Mouse (Mus musculus) frontal cortex, adult (tissue): ENCODE measurements around the gene Gm28635.
"Not testable (repeated sequence)": the region's sequence is repeated elsewhere in the genome, so short reads cannot be mapped to it uniquely, and the experiment has no call there.

ENCODE experiments used
- ATAC-seq: cut with Nextera tagmentation; 2 replicates; pipeline ENCODE4 v1.9.2; 2017; ENCODE audit warnings: mild to moderate bottlenecking, moderate library complexity, mixed read lengths; ENCODE audit not compliant: low TSS enrichment

Gene Gm28635

DNA sequence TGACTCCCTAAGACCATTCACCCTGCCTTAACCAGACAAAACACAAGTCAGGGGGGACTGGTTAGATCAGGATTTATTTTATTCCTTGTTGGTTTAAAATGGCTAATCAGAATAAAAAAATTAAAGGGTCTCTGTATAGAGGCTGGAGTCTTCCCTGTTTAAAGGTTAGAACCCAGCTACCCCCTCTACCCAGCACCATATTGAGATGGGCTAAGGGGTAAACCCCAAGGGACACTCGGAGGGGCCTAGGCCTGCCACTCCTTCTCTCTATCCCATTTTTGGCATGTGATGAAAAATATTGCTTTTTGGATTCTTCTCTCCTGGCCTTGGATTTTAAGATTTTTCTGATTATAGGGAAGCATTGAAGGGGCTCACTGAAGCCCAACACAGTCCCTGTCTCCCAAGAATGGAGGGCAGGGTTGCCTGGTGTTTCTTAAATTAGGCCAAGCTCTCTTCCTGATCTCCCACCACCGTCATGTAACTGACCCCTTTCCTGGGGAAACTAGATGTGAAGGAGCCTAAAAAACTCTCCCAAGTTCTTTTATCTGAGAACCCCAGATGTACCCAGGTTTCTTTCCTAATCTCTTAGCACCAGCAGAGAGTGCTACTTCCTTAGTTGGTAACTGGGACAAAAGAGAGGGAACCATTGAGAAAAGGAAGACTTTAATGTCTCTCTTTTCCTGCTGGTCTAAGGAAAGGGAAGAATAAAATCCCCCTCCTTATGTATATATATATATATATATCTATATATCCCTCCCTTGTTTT is 10.4 kb upstream of the Gm28635 start:
- ATAC-seq: no peak

DNA sequence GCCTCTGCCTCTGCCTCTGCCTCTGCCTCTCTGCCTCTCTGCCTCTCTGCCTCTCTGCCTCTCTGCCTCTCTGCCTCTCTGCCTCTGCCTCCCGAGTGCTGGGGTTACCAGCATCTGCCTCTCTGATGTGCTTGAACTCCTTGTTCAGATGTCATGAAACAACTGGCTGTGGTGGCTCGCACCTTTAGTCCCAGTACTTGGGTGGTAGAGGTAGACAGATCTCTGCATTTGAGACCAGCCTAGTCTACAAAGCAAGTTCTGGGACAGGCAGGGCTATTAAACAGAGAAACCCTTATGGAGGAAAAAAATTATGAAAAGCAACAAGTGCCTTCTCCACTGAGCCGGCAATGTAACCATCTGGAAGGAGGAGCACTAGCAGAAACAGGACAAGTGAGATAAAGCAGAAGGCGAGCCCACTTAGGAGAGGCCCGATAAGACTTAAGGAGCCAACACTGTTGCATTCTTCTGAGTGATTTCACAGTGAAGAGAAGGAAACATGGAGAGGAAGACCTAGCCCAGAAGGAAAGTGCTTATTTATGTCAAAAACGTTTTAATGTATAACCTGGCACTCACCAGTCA is 4.9 kb upstream of the Gm28635 start:
- no peak for ATAC-seq

DNA sequence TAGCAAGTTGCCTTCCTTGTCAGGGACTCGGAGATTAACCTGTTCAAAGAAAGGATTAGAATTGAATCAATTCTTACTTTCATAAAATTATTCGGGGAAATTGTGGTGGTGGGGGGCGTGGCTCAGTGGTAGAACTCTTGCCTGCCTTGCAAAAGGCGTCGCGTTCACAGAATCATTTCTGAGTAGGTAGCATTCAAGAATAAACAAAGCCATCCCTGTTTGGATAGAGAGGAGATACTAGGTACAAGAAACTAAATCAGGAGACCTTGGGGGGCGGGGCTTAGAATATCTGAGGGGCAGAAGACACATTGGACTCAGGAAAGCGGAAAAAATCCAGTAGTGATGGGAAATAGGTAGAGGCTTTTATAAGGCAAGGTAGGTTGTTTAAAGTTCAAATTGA is 1.2 kb upstream of the Gm28635 start, which contains the start of gene Tmx2:
Gene Tmx2 (minus strand): TSS at position 125 of the 400 bp plus-strand sequence.
- no peak for ATAC-seq

- ATAC-seq: peak; percentile 54
Observed at GRCm38 (mm10) chr2:84677270-84677967, 422 bp downstream of the Gm28635 start.

DNA sequence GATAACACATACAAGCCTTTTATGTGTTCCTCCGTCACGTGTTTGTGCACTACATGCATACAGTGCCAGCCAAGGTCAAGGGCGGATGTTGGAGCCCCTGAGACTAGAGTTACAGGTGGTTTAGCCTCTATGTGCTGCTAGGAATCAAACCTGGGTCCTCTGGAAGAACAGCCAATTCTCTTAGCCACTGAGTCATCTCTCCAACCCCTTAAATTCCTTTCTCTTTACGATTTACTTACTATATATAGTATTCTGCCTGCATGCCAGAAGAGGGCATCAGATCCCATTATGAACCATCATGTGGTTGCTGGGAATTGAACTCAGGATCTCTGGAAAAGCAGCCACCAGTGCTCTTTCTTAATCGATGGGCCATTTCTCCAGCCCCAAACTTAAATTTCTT is 6.3 kb downstream of the Gm28635 start:
- not testable (repeated sequence) for ATAC-seq

- ATAC-seq: peak; percentile 91
Observed at GRCm38 (mm10) chr2:84670569-84670933, 7.3 kb downstream of the Gm28635 start, which contains the start of gene Selenoh. TSS of gene Selenoh (minus strand) at chr2:84670770.

- ATAC-seq: peak; percentile 58
Observed at GRCm38 (mm10) chr2:84669828-84670568, 7.8 kb downstream of the Gm28635 start.

DNA sequence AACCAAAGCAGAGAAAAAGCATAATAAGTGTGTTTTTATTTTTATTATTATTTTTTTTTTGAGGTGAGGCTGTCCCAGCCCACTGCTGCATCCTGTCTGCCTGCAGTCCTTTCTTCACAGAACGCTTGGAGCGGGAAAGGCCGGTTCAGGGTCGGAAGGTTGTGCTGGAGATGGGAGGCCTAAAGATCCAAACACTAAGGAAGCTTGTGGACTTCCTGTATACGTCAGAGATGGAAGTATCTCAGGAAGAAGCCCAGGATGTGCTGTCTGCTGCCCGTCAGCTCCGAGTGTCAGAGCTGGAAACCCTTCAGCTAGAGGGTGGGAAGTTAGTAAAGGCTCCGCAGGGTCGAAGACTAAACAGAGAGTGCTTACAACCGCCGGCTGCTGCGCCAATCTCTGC is 11.8 kb downstream of the Gm28635 start:
- ATAC-seq: no peak

- no peak for ATAC-seq
Observed at GRCm38 (mm10) chr2:84662866-84663265, 15.0 kb downstream of the Gm28635 start.

- ATAC-seq: peak; percentile 95
Observed at GRCm38 (mm10) chr2:84660253-84660652, 17.6 kb downstream of the Gm28635 start.

DNA sequence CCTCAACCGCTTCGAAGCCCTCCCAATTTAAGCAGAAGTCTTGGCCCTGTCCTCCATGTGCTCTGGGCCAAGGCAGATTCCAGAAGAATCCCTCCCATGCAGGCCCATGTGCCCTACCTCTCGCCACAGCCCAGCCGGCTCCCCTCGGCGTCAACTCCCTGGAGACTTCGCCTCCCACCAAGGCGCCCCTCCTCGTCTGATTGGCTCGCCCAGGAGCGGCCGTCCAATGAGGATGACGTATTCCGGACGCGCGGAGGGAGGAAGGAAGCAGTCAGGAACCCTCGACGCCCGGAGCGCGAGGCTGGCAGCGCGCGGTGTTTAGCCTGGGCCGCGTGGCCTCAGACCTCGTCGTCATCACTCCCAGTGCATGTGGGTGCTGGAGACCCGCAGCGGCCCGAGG is 19.0 kb downstream of the Gm28635 start, which contains the start of gene Btbd18:
Gene Btbd18 (plus strand): TSS at position 274 of the 400 bp plus-strand sequence.
- no peak for ATAC-seq

DNA sequence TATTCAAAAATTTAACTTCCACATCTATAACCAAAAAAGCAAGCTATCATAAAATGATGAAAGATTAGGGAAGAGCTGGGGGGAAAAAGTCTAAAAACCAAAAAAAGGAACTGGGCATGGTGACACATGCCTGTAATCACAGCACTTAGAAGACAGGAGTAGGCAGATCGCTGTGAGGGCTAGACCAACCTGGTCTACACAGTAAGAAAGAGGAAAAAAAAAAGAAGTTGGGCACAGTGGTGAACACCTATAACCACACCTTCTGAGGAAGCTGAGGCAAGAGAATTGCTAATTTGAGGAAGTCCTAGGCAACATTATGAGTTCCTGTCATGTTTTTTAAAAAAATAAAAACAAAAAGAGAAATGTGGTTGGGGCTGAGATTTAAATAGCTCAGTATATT is 22.0 kb downstream of the Gm28635 start:
- ATAC-seq: no peak

GRCm38 (mm10) chr2:84653354-84653753 is 24.5 kb downstream of the Gm28635 start:
- ATAC-seq: no peak

DNA sequence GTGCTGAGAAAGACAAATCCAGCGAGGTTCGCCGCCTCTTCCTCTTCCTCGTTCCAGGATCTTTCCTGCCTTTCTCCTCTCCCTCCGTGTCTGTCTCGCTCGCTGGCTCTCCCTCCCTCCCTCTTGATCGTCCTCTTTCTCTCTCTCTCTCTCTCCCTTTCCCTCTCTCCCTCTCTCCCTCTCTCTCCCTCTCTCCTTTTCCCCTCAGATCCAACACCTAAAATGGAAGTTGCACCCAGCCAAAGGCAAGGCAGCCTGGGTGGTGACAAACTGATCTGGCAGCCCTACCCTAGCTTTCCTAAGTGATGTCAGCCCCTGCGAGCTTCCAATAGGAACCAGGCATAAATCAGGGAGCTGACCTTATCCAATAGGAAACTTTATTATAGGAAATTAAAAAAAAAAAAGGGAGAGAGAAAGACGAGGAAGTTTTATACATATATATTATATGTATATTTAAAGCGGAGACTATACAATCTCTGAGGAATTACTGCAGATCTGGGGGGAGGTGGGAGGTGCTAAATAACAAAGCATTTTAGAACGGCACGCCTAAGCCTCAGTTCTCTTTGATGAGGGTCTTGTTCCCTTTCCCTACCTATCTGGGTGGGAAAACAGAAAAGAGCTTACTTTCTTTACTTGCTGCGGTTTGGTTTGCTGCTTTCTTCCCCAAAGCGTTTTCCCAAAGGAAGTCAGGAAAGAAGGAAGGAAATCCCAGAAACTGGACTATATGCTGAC is 27.2 kb downstream of the Gm28635 start, which contains the start of gene Ctnnd1:
Gene Ctnnd1 (minus strand): TSS at position 302 of the 732 bp plus-strand sequence.
- peak; percentile 99 for ATAC-seq

GRCm38 (mm10) chr2:84649674-84650073 is 28.2 kb downstream of the Gm28635 start:
- no peak for ATAC-seq

DNA sequence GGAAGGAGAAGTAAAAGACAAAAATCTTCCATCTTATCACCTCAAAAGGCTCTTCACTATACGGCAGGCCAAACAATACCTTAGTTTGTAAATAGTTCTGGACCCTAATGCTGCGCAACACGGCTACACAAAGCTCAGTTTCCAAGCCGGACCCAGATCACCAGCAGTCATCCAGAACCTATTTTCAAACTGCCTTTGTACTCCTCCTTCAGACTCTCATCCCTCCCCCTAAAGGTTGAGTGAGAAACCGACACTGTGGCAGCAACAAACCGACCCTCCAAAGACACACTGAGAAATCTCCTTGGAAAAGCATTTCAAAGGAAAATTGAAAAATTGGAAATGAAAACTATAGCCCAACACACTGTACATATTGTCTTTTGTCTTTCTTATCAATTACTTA is 29.5 kb downstream of the Gm28635 start:
- ATAC-seq: peak; percentile 38; the same call in 1 of the 2 replicates

DNA sequence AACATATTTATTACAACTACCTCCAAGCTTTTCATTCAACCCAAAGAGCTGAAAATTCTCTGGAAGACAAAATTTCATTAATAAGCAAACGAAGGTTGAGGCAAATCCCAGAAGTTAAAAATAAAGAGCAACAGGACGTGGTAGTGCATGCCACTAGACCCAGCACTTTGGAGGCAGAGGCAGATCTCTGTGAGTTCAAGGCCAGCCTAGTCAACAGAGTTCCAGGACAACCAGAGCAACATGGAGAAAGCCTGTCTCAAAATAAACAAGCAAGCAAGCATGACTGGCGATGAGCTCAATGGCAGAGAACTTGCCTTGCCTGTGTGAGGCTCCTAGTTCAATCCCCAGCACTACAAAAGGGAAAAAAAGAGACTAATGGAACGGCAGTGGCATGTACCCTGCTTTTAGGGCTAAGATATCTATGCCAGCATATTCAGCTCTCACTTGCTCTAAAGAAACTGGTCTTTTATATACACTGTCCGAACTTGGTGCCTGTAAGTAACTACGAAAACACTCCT is 30.7 kb downstream of the Gm28635 start:
- ATAC-seq: no peak

- no peak for ATAC-seq
Observed at GRCm38 (mm10) chr2:84646138-84646537, 31.7 kb downstream of the Gm28635 start.

DNA sequence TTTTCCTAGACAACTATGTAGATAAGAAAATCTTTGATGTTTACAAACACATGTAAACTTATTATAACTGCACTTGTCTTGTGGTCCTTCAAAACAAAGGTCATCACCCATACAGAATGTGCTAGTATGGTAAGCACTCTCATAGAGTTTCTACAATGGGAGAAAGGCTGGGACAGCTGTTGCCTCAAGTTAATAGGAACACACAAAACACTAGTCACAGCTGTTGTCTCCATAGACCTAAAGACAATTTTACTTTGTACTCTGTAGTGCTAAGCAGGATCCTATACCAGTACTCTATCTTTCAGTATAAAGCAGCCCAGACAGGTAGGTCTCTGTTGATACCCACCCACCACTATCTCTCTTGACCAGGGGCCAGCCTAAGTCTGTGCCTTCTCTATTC is 37.0 kb downstream of the Gm28635 start:
- ATAC-seq: no peak

DNA sequence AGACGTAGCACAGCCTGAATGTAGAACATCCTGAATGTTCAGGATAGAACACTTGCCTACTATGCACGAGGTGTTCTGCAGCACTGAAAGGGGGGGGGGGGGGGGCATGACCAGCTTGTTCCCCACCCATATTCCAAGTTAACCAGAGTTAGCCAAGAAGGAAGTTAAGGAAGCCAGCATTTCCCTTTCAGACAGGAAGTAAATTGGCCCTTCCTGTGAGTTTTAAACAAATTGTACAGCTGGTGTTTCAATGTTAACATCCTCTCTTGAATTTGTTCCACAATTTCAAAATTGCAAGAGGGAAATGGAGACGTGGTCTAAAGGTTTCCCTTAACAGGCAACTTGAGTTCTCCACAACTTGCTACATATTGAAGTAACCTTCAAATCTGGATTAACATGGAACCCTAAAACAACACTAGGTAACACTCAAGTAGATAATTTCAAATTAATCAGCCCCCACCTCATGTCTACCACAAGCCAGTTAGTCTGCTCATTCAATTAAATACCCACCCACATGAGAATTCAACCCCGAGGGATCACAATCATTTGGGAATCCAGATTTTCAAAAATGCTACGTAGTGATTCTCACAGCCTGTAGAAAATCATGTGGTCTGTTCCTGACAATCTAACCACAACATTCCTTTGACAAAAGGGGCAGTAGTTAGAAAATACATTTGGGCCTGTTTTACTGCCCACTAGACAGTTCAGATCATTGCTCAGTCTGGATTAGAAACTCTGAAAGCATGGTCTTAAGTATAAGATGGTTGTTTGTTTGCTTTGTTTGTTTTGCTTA is 39.2 kb downstream of the Gm28635 start:
- no peak for ATAC-seq
